Mouse (Mus musculus) megakaryocyte, embryonic 14.5 days (primary cell): ENCODE measurements around the gene Stra6.

Experiments used
- FLI1 ChIP-seq: IDR thresholded peaks from 2 replicates; pipeline ENCODE4 v1.6.1; 2012; ENCODE audit warnings: low read length, inconsistent platforms, mixed read lengths
- GATA1 ChIP-seq: IDR thresholded peaks from 3 replicates; pipeline ENCODE4 v1.6.1; 2012; ENCODE audit warnings: mixed read lengths, low read length, inconsistent platforms, borderline replicate concordance

DNA sequence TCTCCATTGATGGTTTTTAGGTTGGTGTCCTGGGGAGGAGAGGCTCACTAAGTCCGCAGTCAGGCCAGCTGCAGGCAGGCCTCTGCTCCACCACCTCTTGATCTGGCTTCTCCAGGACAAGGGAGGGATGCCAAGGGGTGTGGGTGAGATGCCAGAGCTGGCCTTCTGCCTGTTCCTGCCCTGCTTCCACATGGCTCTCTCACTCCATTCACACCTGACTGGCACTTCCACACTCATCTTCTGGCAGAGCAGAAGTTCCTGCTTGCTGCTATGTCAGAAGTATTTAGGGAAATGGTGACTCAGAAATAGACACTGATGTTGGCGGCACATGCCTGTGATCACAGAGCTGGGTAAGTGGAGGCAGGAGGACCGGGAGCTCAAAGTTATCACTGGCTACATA, 4.0 kb downstream of the Stra6 start:
- TF ChIP-seq GATA1 (no peak), FLI1 (no peak)
